Mouse (Mus musculus) v-Abl transformed pro-B cells (cell line): ENCODE measurements around the gene Stxbp6.

Experiments used
- in situ Hi-C, 2 experiments: fragments of 400-800 bp; cut with MboI; formaldehyde crosslinking; loops; one replicate each; pipeline ENCODE4 v1.15.1; 2025; ENCODE audit not compliant: unreplicated experiment in 2 of 2

Gene Stxbp6

DNA sequence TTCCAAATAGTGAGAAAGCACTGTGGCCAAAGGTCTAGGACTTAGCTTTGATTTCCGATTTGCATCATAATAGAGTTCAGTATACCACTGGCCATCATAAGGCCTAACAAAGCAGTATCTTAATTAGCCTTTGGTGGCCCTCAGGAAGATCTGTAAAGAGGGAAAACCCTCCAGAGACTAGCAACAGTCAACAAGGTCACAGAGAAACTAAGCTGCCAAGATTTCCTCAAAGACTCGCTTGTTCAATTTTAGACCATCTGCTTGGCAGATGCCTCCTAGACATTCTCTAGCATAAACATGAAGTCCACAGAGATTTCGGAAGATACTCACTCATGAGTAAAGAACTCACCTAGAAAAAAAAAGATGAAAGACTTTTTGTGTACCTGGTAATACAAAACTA, 148.6 kb downstream of the Stxbp6 start:
- in situ Hi-C loops, result no loop called here

DNA sequence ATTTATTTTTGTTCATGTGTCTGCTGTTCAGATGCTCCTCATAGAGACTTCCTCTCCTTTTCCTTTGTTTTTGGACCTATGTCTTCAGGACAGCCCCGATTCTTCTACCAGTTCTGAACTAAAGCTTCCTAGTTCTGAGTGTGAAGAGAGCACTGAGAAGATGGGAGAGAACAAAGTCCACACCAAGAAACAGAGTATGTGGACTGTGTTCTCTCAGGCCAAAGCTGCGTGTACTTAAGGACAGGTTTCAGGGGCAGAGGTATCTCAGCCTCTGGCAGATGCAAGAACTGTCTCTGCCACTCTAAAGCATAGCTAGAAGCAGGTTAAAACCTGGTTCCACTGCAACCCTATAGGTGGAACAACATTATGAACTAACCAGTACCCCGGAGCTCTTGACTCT, 151.2 kb downstream of the Stxbp6 start:
- in situ Hi-C loops, result no loop called here

DNA sequence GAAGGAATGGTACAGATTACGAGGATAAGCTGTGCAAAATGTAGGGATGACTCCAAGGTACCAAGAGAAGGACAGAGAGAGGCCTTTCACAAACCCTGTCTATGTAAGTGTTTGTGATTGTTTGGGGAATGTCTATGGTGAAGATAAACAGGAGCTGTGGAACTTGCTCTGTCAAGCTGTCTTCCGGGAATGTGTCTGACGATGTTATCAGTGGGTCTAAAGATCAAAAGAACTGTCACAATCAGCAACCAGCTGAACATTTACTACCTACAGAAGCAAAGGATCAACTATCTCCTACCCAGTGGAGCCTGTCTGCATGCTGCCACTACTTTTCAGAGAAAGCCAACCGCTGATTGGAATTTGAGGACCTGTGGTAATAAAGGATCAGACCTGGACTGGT, 152.3 kb downstream of the Stxbp6 start:
- in situ Hi-C loops, result no loop called here

DNA sequence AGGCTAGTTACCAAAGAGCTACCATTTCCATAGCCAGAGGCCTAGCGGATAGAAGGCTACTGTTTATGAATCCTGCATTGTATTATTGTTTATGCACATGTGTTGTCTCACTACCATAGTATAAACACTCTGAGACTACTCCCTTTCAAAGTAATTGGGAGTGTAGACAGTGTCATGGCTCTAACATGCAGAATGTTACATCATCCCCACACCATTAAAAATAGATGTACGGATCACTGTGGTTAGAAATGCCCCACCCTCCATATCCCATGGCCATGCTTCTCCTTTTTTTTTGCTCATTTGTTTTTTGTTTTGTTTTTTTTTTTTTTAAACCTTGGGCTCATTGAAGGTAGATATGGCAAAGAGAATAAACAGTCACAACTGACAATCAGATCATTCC, 154.9 kb downstream of the Stxbp6 start:
- in situ Hi-C loops, result no loop called here

DNA sequence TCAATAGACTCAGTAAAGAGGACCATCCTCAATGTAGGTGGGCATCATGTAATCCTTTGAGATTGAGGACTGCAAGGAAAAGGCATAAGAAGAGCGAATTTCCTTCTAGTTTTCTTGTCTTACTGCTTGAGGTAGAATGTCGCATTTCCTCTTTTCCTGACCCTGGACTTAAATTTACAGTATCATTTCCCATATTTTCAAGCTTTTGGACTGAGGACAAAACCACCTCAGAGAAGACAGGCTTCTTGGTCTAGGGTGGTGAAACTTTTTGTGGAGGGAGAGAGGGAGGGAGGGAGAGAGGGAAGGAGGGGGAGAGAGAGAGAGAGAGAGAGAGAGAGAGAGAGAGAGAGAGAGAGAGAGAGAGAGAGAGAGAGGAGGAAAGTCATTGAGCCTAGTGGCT, 155.6 kb downstream of the Stxbp6 start:
- in situ Hi-C loops, result no loop called here

DNA sequence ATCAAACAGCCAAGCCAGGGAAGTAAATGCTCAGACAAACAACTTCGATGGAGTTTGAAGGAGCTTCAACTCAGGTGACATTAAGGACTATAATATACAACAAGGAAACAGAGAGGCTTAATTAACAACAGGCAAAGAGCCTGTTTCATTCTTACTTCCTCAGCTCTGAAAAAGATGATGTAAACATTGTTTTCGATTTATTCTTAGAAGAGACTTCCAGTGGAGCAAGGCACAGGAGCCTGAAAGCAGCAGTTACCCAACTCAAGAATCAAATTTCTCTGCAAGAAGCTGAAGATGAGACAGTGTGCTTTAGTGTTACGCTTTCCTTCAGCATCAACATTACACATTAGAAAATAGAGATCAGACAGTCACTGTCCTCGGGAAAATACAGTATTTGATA, 160.7 kb downstream of the Stxbp6 start:
- in situ Hi-C loops, result no loop called here

DNA sequence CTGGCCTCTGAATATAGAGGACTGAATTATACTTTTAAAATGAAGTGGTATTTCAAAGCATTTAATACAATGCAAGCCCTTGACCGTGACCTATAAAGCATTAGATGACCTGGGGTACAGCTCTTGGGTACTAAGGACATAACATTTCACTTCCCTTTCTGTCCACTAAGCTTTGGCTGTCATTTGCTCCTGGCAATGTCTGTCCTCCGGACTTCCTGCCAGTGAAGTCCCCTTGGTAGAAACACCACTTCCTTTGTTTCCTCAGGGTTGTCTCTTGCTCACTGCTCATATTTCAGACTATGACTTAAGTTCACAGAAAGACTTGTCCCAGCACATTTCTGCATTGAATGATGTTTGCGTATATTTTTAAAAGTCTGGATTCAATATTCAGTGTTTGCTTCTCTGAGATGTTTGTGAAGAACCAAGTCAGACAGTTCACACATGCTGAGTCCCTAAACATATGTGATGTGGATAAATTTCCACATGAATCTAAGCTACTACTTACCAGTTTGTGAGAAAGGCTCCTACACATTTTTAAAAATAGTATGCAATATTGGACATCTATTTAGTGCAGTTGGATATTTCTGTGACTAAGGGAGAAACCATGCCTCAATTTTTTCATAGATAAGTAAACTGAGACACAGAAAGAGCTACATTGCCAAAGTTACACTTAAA, 166.3 kb downstream of the Stxbp6 start:
- in situ Hi-C loops, result no loop called here

DNA sequence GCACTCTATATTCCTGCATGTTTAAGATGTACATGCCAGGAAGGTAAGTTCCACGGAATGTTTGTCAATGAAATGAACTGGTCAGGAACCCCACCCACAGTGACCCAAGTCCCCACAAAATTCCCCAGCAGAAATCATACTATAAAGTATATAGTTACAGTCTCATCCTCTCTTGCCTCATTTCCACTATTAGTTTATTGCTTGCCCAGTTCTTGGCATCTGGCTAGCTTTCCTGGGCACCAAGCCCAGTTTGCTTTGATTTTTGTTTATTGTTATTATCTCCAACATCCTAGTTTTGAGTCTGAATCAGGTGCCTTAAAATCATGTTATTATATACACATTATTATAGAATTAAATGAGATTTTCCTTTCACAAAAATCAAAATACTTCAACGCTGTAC, 168.5 kb downstream of the Stxbp6 start:
- in situ Hi-C loops, result no loop called here

DNA sequence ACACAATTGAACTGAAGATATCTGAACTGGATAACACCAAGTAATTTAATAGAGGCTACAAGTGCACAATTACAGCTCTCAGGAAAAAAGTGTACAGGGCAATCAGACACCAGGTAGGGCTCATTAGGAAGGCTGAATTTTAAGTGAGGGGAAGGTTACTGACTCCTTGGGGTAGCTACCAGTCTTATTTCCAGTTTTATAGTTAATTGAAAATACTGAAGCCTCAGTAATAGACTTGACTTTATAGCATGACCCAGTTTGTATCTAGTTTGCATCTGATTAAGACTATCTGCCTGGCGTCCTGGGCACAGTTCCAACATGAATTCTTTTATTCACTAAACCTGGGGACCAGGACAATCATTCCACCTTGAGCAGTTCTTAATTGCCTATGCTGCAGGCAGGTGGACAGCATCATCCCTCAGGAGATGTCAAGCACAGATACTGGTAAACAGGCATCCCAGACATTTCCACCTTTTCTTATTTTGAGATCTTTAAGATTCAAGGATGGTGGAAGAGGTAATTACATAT, 171.2 kb downstream of the Stxbp6 start:
- in situ Hi-C loops, result no loop called here

DNA sequence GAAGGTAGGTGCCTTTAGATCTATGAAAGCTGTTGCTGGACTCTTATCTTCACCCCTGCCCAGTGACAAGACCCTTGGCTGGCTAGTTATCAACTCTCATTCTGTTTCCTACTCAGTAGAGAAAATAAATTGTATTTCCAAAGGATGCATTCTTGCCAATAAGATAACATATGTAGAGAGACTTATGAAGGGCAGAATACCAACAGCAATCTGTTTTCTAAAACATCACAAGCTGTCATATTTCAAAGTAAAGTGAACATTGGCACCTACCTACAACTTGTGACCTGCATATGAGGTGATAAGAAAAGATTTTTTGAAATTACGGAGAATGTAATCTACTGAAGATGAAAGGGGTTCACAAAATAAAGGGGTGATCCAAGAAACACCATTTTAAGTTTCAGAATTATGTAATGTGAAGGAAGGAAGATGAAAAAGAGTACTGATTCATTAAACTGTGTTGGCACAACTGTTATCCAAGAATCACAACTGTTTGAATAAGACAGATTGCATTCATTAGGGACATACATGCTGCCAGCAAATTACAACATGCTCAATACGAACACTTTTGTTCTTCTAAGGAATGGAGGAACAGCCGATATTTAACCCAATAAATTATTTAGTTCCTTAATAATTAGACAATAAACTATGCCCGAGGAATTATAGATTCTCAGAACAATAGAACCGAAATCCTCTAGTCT, 175.2 kb downstream of the Stxbp6 start:
- in situ Hi-C loops, result no loop called here

DNA sequence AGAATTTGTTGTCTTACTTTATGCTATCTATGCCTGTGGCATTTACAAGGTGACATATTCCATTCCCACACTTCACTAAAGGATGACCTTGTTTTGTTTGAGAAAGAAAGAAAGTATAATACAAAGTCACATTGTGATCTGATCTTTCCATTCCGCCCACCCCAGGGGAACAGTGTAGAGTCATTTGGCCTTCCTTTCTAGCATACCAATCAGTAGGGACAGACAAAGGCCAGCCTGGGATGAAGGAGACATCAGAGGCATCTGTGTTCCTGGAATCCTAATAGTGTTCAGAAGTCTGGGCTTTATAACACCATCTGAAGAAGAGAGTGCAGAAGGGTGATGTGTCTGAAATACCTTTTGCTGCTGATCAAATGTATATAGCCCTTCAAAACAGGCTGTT, 178.0 kb downstream of the Stxbp6 start:
- in situ Hi-C loops, result no loop called here

DNA sequence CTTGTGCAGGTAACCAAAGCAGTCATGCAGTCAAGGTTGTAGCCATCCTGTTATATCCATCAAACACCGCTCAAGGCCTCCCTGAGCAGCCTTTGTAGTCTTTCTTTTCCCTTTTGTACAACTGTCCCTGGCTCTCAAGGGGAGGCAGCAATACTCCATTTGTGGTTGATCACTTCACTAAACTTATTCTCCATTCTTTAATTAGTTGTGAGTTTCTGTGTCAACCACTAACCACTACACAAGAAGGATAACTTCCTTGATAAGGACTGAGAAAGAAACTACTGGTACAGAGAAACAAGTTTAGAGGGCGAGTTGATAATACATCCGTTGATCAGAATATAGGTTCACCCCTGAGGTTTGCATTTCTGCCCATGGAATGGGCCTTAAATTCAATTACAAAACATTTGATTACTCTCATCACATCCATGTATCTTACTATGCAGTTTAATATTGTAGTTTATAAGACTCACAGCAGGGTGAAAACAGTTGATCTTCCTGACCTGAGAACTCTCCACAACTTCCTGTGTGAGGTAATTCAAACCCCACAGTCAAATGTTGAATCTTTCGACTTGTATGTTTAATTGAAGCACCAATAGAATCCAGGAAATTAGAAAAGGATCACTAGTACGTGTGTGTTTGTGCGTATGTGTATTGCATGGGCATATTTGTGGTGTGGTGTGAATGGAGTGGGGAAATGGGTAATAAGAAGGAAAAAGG, 184.7 kb downstream of the Stxbp6 start:
- in situ Hi-C loops, result no loop called here

DNA sequence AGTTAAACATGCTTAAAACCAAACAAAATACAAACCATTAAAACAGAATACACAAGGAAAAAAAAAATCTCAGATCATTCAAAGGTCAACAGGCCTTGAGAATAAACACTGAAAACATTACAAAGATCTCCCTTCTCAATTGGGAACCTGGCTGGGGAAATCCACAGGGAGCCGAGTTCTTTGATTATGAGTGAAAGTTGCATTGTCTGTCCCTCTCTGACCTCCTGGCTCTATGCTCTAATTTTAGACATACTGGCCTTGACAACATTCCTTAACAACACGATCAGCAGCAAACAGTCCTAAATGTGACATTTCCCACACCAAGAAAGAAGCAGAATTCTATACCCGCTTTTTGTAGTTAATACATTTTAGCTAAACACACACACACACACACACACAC, 187.7 kb downstream of the Stxbp6 start:
- in situ Hi-C loops, result no loop called here

DNA sequence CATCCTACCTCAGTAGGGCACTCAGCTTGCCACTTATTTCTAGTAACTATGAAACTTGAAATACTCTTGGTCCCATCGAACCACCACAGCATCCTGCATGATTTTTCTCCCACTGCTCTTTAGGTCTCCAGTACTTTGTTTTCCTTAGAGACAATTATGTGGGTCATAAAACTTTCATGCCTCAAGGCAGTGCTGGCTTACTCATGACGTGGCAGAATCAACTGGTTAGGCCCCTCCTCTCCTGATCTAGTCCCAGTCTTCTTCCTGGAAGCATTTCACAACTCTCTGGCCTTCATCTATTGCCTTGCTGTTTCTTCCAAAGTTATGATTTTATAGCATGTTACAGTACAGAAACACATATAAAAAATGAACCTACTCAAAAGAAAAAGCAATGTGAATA, 201.8 kb downstream of the Stxbp6 start:
- in situ Hi-C loops, result no loop called here

DNA sequence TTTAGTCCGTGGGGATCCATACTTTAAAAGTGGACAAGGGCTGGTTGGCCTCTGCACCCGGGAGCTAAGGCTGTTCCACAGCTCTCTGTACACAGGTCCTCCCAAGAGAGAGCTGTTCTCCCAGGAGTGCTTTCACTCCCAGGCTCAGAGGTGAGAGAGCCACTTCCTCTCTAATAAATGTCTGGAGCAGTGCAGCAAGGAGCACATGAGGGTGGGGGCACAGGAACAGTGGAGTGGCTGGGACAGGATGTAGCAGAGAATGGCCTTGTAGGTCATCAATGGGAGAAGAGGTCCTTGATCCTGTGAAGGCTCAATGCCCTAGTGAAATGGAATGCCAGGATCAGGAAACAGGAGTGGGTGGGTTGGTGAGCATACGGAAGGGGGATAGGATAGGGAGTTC, 209.1 kb downstream of the Stxbp6 start:
- in situ Hi-C loops, result no loop called here

DNA sequence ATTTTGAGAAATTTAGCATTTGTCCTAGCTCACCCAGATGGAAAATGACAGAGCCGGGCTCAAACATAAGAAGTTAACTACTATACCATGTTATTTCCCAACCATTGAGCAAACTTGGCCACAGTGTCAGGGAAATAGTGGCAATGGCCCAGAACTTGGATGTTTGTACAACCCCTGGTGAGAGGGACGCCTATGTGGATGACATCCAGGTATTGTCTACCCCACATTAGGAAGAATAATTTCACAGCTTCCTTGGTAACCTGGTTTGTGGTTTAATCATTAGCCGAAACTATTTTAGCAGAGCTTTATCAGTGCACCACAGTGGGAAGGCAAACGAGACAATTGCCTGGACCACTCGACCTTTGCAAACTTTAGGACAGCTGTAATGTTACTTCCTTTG, 215.1 kb downstream of the Stxbp6 start:
- in situ Hi-C loops, result no loop called here

DNA sequence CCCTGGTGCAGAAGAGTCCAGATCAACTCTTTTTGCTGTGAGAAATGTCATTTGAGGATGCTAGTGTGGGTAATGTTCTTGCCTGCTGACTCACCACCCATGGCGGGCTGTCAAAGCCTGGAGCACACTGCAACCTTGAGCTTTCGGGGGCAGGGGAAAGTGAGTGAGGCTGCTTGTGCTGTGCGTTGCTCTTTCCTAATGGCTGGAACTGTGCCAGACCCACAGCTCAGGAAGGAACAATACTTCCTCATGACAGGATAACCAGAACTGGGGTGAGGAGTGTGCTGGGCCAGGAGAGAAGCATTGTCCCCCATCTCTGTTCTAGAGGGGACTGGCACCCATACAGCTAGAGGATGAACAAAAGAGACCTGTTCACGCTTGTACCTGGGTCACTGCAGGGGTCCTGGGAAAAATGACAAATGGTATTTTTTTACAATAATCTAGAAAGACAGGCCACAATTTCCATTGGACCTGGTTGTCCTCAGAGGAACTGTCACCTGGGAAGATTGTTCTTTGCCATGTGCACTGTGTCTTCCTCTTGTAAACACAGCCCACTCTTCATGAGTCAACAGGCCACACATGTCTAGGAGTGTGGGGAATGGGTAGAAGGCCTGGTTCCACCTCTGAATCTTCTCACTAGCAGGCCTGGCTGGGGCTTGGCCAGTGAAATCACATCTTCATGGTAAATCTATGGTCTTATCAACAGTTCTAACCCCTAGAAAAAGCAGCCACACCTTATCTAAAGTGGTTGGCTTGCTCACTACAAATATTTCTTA, 216.2 kb downstream of the Stxbp6 start:
- in situ Hi-C loops, result no loop called here

DNA sequence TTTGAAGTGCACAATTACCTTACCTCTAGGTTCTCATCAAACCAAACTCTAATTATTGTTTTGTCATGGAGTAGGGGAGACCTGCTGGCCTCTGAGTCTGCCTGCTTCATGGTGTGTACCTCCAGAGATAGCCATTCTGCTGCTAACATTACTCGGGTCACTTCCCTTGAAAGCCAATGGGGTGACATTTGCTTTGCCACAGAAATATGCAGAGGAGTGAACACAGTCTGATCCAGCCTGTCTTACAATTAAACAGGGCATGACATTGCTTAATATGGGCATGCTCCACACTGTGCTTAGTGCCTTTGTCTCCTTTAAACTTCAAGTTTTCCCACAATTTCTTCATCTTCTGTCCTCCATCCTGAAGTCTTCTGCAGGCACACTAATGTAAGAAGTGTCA, 222.5 kb downstream of the Stxbp6 start:
- in situ Hi-C loops, result no loop called here

DNA sequence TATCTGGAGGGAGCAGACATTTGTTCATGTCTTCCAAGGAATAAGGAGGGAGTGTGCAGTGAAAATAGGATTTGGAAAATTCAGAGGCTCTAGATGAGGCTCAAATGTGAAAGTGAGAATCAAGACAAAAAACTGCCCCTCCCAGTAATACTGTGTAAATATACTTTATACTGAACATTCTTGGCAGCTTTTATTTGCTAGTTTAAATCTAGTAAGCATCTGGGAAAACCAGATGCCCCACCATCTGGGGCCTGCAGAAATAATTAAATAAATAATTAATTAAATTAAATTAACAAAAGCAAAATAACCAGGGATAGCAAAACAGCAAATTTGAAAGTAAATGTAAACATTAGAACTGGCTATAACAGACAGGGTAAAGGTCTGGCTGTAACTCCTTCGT, 224.0 kb downstream of the Stxbp6 start:
- in situ Hi-C loops, result no loop called here

DNA sequence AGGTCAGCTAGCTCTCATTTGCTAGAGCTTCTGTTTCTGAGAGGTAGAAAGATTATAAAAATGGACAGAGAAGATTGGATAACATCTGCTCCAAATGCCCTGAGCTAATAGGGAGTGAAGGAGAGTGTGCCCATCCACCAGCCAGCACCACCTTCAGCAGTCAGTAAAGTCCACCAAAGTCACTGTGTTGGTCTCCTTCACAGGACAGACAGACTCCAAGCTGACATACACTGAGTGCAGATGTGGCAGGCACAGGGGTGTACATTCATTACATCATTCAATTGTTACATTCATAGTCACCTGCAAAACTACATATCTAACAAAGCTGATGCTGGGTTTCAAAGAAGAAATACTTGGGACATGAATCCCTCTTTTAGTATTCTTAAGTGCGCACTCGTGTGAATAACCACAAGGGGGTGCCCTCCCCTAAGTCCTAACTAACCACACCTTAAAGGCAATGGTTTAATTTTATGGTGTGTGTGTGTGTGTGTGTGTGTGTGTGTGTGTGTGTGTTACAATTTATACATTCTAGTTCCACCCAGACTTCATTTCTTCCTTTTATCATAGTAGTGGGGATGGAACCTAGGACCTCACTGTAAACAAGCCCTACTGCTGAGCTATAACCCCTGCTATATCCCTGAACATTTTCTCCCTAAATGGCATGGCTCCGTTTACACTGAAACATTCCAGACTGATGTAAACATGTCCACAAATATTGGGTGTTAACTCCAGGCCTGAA, 225.9 kb downstream of the Stxbp6 start:
- in situ Hi-C loops, result no loop called here
